Mouse (Mus musculus): Measurements from ENCODE around the gene Dmpk.

Dmpk gene

DNA sequence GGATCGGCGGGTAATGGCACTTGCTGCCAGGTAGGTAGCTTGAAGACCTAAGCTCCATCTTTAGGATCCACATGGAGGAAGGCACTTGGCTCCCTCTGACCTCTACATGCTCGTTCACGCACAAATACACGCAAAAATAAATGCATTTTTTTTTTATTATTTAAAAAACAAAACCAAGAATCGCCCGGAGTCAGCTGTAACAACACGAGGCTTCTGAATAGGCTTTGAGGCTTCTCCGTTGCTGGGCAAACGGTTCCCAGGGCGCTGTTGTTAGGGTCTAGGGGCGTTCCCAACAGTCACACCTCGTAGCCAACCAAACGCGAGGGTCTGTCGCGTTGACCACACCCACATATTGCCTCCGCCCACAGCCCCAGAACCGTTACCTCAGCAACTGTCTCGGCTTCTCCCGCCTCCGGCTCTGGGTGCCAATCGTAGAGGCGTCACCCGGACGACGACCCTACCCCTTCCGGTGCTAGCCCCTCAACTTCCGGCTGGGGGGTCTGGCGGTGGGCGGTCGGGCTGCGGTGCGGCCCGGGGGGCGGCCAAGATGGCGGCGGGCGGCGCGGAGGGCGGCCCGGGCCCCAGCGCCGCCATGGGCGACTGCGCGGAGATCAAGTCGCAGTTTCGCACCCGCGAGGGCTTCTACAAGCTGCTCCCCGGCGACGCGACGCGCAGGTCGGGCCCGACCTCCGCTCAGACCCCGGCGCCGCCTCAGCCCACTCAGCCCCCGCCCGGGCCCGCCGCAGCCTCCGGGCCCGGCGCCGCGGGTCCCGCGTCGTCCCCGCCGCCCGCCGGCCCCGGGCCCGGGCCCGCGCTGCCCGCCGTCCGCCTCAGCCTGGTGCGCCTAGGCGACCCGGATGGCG lies 7.7 kb upstream of the Dmpk start, which contains the start of gene Dmwd:
TSS of gene Dmwd (plus strand) at position 505 of the 863 bp plus-strand sequence.
- peak; percentile 99 for DNase-seq (ENCODE audit: low read depth, low spot score)

DNA sequence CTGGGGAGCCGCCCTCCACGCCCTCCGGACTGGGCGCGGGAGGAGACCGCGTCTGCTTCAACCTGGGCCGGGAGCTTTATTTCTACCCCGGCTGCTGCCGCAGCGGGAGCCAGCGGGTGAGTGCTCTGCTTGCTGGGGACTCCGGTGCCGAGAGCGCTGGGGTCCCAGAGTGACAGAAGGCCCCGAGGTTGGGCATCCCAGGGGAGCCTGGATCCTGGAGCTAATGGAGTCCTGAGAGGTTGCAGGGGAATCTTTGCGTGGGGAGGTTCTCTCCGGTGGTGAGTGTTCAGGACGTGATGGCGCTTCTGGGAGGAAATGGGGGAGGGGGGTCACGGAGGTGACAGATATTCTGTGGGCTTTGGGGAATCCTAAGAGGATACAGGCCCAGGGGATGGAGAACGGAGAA lies 7.1 kb upstream of the Dmpk start:
- no peak for DNase-seq (ENCODE audit: low read depth, low spot score)

DNA sequence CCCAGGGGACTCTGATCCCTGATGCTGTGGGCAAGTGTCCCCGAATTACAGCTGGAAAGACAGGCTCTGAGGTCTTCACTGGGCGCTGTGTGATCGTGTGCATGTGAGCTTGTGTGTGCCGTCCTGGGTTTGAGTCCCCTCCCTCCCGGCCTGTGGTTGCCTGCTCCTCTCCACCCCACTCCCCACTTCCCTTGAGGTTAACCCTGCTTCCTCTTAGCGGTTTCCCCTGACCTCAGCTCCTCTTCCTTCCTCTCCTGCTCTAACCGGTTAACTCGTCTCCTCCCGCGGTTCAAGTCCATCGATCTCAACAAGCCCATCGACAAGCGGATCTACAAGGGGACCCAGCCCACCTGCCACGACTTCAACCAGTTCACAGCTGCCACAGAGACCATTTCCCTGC lies 5.9 kb upstream of the Dmpk start:
- no peak for DNase-seq (ENCODE audit: low read depth, low spot score)

DNA sequence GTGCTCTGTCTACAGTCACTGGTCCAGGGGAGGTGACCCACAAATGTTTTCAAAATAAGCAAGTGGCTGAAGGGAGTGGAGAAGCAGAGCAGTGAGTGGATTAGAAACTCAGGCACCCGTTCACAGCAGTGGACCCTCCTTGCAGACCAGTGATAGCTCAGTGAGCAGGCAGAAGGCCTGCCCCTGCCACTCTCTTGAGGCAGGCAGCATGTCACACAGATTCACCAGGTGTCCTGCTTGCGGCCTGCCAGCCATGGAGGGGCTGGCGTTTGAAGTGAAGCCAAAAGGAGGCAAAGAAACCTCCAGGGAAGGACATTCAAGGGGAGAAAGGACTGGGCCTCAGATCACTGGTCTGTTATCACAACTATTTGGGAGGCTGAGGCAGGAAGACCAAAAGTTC lies 4.9 kb upstream of the Dmpk start:
- no peak for DNase-seq (ENCODE audit: low read depth, low spot score)

DNA sequence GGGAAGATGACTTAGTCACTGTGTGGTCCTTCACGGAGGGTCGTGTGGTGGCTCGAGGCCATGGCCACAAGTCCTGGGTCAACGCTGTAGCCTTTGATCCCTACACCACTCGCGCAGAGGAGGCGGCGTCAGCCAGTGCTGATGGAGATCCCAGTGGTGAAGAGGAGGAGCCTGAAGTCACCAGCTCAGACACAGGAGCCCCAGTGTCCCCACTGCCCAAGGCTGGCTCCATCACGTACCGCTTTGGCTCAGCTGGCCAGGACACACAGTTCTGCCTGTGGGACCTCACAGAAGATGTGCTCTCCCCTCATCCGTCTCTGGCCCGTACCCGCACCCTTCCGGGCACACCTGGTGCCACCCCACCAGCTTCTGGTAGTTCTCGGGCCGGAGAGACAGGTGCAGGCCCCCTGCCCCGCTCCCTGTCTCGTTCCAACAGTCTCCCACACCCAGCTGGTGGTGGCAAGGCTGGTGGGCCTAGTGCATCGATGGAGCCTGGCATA lies 3.1 kb upstream of the Dmpk start:
- DNase-seq (ENCODE audit: low read depth, low spot score) = no peak

DNA sequence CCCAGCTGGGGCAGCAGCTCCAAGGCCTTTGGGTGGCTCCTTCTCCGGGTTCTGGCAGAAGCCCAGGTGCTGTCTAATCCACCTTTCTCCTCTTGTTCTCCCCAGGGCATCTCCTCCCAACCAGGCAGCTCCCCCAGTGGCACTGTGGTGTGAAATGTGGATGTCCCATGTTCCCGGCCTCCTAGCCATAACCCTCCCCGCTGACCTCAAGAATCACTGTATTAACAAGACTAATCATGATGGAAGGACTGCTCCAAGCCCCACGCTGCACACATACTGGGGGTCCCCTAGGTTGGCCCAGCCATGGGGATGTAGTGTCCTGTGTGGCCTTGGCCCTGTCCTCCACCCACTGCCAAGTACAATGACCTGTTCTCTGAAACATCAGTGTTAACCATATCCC lies 1.5 kb upstream of the Dmpk start:
- DNase-seq (ENCODE audit: low read depth, low spot score) = no peak

DNA sequence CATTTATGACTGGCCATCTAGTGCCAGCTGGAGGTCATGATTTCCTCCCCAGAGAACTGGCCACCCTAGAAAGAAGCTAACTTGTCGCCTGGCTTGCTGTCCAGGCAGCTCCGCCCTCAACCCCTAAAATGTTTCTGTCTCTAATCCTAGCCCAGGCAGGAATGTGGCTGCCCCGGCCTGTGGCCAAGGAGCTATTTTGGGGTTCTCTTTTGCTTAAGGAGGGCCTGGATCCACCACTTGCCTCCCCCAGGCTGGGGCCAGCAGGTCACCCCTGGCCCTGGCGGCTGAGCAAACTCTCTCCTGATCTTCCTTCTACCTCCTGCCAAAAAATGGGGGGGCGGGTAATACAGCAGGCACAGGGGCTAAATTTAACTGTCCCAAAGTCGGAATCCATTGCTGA lies 553 bp upstream of the Dmpk start:
- DNase-seq (ENCODE audit: low read depth, low spot score) = no peak

DNA sequence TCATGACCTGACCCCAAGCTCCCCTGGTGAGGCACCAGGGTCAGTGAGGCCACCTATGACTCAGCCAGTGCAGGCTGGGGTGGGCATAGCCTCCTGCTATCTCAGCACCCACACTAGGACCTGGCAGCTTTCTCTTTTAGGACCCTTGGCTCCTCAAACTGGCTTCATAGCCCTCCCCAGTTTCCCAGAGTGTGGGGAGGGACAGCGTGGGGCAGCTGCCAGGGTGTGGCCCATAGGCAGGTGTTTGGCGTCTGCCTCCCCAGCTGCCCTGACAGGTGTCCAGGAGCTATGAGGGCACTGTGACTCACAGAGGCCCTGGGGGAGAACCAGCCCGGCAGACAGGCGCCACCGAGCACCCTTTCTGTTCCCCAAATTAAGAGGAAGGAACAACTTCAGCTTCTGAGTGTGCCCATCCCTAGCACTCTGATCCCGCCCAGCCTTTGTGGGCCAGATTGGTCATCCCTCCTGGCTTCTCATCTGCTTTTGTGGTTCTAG lies 675 bp downstream of the Dmpk start:
- DNase-seq (ENCODE audit: low read depth, low spot score) = no peak

DNA sequence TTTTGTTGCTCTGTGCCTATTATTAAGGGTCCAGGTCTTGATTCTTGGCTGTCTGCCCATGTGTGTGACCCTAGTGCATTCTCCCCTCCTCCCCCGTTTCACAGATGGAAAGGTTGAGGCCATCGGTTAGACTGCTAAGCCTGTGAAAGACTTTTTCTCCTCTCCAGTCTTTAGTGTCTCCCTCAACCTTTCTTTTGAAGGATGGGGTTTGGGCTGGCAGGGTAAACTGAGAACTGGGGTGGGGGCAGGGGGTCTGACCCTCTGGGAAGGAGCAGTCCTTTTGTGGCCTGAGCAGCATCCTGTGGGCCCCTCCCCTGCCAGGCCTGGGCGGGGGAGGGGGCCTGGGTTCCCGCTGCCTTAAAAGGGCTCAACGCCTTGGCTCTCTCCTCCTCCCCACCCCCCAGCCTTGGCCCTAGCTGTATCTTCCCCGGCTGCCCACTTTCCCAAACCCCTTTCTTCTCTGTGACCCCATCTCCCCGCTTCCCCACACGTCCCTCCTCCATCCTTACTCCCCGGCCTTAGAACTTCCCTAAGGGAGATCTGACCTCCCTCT lies 1.3 kb downstream of the Dmpk start:
- no peak for DNase-seq (ENCODE audit: low read depth, low spot score)

DNA sequence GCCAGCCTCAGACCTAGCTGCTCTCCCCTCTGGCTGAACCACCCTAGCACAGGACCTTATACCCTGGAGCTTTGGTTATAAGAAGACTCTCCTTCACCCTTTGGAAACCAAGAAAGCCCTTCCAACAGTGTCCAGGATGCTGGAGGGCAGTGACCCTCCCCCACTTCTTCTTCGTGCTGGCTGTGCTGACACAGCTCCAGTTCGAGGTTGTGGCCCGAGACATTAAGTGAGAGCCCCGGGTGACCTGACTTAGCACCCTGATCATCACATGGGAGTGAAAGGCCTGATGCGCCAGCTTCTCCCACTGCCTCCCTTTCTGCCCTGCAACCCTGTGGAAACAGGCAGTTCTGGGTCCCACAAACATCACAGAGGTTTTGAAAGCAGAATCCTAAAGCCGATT lies 1.8 kb downstream of the Dmpk start:
- no peak for DNase-seq (ENCODE audit: low read depth, low spot score)

DNA sequence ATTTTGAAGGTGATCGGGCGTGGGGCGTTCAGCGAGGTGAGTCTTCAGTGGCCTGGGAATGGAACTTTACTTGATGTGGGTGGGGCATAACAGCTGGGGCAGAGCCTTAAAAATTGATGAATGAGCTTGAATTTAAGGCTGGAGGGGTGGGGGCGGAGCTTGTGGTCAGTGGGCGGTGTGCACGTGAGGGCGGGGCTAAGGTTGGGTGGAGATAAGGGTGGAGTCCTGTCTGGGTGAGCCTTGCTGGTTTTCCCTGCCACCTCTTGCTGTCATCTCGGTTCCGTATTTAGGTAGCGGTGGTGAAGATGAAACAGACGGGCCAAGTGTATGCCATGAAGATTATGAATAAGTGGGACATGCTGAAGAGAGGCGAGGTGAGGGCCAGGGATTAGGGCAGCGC lies 2.4 kb downstream of the Dmpk start:
- DNase-seq (ENCODE audit: low read depth, low spot score) = peak; percentile 74

DNA sequence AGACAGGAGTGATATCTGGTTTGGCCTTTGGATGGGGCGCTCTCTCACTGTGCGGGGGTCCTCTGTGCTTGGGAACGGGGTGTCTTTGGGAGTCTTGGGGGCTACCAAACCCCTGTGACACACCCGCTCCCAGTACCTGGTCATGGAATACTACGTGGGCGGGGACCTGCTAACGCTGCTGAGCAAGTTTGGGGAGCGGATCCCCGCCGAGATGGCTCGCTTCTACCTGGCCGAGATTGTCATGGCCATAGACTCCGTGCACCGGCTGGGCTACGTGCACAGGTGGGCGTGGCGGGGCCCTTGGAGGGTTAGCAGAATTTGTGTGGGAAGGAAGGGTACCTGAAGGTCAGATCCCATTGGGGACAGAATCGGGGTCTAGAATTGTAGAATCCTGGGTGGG lies 3.1 kb downstream of the Dmpk start:
- DNase-seq (ENCODE audit: low read depth, low spot score) = no peak

DNA sequence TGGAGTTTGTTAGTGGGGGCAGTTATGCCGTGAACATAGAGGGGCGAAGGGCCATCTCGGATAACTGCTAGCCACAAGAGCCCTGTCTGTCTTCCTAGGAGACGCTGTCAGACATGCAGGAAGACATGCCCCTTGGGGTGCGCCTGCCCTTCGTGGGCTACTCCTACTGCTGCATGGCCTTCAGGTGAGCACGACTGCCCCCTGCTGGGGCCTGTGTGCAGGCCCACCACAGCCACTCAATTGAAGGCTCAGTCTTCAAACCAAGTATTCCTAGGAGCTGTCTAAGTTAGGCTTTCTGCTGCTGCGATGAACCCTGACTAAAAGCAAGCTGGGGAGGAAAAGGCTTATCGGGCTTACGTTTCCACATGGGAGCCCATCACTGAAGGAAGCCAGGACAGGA lies 5.2 kb downstream of the Dmpk start:
- DNase-seq (ENCODE audit: low read depth, low spot score) = peak; percentile 73

DNA sequence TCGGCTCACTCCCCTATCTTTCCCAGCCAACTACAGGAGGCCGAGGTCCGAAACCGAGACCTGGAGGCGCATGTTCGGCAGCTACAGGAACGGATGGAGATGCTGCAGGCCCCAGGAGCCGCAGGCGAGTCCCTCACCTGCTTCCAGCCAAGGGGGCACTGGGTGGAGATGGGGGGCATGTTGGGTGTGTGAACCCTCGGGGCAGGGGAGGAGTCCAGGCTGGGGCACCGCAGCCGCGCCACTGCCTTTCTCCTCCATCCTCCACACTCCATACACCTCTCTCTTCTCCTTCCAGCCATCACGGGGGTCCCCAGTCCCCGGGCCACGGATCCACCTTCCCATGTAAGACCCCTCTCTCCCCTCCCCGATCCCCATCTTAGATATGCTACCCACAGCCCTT lies 8.3 kb downstream of the Dmpk start:
- no peak for DNase-seq (ENCODE audit: low read depth, low spot score)

DNA sequence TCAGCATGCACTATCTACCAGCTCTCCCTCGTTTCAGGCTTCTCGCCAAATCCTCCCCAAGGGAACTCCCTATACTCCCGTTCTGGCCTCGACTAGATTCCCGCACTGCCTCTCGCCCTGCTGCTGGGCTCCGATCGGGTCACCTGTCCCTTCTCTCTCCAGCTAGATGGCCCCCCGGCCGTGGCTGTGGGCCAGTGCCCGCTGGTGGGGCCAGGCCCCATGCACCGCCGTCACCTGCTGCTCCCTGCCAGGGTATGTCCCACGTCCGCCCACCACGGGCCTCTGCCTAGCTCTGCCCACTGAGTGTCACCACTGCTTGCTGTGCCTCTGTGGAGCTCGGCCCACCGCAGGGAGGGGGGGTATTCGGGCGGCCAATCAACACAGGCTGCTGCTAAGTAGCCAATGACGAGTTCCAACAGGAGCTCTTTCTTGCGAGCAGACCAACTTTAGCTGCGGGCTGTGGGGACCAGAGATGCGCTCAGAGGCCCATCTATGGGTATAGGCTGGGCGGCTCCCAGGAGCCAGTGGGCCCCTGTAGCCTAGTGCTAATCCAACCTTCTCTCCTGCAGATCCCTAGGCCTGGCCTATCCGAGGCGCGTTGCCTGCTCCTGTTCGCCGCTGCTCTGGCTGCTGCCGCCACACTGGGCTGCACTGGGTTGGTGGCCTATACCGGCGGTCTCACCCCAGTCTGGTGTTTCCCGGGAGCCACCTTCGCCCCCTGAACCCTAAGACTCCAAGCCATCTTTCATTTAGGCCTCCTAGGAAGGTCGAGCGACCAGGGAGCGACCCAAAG lies 8.9 kb downstream of the Dmpk start:
- DNase-seq (ENCODE audit: low read depth, low spot score) = peak; percentile 59

DNA sequence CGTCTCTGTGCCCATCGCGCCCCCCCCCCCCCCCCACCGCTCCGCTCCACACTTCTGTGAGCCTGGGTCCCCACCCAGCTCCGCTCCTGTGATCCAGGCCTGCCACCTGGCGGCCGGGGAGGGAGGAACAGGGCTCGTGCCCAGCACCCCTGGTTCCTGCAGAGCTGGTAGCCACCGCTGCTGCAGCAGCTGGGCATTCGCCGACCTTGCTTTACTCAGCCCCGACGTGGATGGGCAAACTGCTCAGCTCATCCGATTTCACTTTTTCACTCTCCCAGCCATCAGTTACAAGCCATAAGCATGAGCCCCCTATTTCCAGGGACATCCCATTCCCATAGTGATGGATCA lies 9.5 kb downstream of the Dmpk start:
- peak; percentile 73 for DNase-seq (ENCODE audit: low read depth, low spot score)

DNA sequence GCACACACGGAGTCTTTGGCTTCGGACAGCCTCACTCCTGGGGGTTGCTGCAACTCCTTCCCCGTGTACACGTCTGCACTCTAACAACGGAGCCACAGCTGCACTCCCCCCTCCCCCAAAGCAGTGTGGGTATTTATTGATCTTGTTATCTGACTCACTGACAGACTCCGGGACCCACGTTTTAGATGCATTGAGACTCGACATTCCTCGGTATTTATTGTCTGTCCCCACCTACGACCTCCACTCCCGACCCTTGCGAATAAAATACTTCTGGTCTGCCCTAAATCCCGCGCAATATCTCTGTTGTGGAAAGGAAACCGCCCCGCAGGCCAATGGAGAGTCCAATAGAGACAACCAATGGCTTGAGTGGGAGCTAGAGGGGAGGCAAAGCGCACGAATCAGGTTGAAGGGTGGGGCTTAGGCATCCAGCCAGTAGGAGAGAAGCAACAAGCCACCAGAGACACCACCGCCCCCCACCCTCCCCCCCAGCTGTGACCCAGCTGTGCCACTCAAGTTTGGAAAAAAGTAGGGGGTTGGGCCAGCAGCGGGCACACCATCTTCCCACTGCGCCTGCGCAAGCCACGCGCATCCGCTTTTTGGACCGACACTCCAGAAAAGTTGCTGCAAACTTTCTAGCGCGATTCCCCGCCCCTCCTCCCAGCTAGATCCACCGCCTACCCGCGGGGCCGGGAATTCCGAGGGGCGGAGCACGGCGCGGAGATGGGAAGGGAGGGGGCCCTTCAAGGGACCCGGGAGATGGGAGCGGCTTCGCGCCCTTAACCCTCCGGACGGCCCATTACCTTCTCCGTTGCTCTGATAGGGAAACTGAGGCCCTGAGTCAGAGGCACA lies 10.1 kb downstream of the Dmpk start:
- peak; percentile 98 for DNase-seq (ENCODE audit: low read depth, low spot score)

DNA sequence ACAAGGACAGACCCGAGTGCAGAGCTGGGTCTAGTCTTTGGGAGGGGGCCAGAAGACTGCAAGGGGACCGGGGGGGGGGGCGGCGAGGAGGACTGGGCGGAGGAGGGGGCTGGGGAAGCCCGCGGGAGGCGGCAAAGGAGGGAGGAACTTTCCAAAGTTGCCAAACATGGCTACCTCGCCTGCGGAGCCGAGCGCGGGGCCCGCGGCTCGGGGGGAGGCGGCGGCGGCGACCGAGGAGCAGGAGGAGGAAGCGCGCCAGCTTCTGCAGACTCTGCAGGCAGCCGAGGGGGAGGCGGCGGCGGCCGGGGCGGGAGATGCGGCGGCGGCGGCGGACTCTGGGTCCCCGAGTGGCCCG lies 10.8 kb downstream of the Dmpk start, which contains the start of gene Six5:
TSS of gene Six5 (plus strand) at position 124 of the 355 bp plus-strand sequence.
- no peak for DNase-seq (ENCODE audit: low read depth, low spot score)

DNA sequence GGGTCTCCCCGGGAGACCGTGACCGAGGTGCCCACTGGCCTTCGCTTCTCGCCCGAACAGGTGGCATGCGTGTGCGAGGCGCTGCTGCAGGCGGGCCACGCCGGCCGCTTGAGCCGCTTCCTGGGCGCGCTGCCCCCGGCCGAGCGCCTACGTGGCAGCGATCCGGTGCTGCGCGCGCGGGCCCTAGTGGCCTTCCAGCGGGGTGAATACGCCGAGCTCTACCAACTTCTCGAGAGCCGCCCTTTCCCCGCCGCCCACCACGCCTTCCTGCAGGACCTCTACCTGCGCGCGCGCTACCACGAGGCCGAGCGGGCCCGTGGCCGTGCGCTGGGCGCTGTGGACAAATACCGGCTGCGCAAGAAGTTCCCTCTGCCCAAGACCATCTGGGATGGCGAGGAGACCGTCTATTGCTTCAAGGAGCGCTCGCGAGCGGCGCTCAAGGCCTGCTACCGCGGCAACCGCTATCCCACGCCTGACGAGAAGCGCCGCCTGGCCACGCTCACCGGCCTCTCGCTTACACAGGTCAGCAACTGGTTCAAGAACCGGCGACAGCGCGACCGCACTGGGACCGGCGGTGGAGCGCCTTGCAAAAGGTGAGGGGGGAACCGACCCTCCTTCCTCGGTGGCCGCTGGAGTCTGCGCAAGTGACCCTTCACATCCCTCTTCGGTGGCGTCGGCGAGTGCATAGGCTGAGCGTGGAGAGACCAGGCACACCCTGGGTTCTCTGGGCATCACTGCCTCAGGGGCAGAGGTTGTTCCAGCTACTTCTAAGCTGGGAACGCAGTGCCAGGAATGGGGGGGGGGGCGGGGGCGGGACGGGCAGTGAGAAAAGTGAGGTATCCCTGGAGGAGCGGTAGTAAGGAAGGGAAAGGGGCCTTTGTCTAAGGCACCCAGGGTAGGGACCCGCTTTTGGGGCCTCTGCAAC lies 11.4 kb downstream of the Dmpk start:
- DNase-seq (ENCODE audit: low read depth, low spot score) = no peak

DNA sequence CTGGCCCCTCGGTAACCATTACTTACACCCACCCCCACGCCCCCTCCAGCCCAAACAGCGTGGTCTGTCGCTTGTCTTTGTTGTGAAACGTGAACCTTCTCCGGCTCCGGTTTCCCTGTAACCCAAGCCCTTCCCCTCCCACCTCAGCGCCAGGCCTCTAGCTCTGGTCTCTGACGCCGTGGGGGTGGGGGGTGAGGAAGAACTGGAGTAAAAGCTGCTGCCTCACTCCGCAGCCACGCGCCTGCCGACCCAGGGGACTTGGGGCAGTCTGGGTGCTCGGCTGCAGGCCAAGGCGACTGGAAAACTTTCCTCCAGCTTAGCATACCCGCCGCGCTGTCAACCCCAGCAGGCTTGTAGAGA lies 12.1 kb downstream of the Dmpk start:
- DNase-seq (ENCODE audit: low read depth, low spot score) = peak; percentile 71
